Mouse (Mus musculus): ENCODE data around the gene Zfp568. TPM values are rescaled to one million over a fixed set of nuclear protein-coding genes. Genes with fewer than 3 reads are reported as not detected.

Gene Zfp568
- total RNA-seq, 2 experiments from 2014 or later: 3.1 to 3.6 TPM

DNA sequence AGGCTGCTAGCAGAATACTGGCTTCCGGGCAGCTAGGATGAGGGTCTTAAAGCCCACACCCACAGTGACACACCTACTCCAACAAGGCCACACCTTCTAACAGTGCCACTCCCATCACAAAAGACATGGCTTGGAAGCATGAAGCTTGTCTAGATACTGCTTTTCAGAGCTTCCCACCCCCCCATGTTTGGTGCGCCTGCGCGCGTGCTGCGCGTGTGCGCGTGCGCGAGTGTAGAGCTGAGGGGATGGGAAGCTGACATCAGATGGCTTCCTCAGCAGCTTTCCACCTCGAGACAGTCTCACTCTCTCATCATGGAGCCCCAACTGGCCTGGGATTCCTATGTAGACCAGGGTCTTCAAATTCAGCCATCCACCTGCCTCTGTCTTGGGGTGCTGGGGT is 50.6 kb downstream of the Zfp568 start:
- Histone ChIP-seq H3K27ac (no peak overlapping the region), H3K4me3 (no peak overlapping the region)
- TF ChIP-seq CTCF (conservative IDR thresholded peaks at IDR 0.05): no peak
- no peak for DNase-seq (ENCODE audit: low spot score in 2 of 2)

DNA sequence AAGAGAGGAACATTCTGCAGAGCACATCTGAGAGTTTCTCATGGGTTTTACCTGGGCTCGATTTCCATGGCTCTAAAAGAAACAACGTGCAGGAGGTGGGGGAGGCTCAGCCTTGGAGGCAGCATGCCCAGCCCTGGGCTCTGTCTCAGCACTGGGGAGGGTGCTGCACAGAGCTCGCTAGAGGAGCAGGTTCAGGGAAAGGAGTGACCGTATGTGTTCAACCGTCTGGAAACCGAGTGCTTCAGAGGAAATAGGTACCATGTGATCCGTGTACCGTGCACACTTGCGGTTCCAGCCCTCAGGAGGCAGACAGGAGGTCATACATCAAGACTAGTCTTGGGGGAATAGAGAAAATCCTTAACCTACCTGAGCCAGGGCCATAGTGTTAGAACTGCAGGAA is 60.6 kb downstream of the Zfp568 start:
- no peak for DNase-seq (ENCODE audit: low spot score in 2 of 2)
- H3K4me3 ChIP-seq: no peak overlapping the region
- TF ChIP-seq CTCF (conservative IDR thresholded peaks at IDR 0.05): no peak
- no peak overlapping the region for H3K27ac ChIP-seq

GRCm38 (mm10) chr7:30048126-30048525 is 64.4 kb downstream of the Zfp568 start:
- Histone ChIP-seq H3K4me3 (no peak overlapping the region), H3K27ac (no peak overlapping the region)
- TF ChIP-seq CTCF (conservative IDR thresholded peaks at IDR 0.05): no peak
- DNase-seq (ENCODE audit: low spot score in 2 of 2): peak; percentile 27 to 55

DNA sequence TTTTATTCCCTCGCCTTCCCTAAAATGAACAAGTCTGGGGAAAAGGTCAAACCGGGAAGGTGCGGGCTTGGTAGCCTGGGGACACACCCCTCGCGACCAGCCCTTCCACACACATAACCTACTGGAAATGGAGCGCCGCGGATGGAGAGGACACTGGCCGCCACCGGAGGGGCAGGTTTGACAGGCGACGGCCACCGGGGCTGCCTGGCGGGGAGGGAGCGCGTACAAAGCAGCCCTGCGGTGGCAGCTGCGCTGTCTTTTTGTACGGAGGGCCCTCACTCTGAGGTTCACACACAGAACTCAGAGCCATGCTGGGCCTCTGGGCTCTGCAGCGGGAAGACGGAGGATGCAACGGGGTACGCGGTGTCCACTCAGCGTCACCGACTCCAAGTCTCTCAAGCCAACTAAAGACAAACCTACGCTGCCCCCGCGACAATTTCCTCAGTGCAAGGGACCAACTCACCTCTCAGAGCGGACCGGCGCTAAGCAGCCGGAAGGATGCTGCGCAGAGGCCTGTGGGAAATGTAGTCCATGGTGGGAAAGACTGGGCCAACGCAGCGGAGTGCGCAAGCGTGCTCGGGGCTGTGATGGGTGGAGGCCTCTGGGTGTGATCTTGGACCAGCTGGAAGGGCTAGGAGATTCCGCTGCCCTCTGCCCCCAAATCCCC is 67.3 kb downstream of the Zfp568 start, which contains the start of gene Zfp14:
Gene Zfp14, minus strand, starts transcription at position 499 of the 667 bp plus-strand sequence.
- peak; percentile 92 to 93 for DNase-seq (ENCODE audit: low spot score in 2 of 2)
- H3K4me3 ChIP-seq: peak within 1 kb of the TSS; percentile 97
- TF ChIP-seq CTCF (conservative IDR thresholded peaks at IDR 0.05): no peak

GRCm38 (mm10) chr7:30053591-30053990 is 69.8 kb downstream of the Zfp568 start:
- Histone ChIP-seq H3K27ac (no peak overlapping the region), H3K4me3 (no peak overlapping the region)
- DNase-seq (ENCODE audit: low spot score in 2 of 2): no peak
- TF ChIP-seq CTCF (conservative IDR thresholded peaks at IDR 0.05): no peak

More for the DNA sequence above, 67.3 kb downstream of the Zfp568 start, which contains the start of gene Zfp14:
- peak within 1 kb of the TSS; percentile 87 for H3K27ac ChIP-seq

DNA sequence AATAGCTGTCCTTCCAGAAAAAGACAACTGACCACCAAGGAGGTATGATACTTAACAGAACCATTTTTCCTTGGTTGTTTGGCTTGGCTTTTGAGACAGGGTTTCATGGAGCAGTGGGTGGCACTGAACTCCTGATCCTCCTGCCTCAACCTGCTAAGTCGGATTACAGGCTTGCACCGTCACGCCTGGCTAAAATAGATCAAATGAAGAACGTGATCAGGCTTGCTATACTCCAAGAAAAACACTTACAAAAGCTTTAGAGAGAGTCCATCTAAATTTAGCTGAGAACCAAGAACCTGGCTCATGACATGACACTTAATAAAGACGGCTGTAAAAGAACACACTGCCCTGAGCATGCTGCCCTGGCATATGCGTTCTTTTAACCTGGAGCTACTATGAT is 76.6 kb downstream of the Zfp568 start:
- H3K4me3 ChIP-seq: no peak overlapping the region
- TF ChIP-seq CTCF (conservative IDR thresholded peaks at IDR 0.05): no peak
- DNase-seq (ENCODE audit: low spot score in 2 of 2): no peak
- H3K27ac ChIP-seq: no peak overlapping the region

- no peak overlapping the region for H3K27ac ChIP-seq
- TF ChIP-seq CTCF (conservative IDR thresholded peaks at IDR 0.05): peak; percentile 66
- no peak for DNase-seq (ENCODE audit: low spot score in 2 of 2)
These were observed 78.7 kb downstream of the Zfp568 start for GRCm38 (mm10) chr7:30062478-30062877.

DNA sequence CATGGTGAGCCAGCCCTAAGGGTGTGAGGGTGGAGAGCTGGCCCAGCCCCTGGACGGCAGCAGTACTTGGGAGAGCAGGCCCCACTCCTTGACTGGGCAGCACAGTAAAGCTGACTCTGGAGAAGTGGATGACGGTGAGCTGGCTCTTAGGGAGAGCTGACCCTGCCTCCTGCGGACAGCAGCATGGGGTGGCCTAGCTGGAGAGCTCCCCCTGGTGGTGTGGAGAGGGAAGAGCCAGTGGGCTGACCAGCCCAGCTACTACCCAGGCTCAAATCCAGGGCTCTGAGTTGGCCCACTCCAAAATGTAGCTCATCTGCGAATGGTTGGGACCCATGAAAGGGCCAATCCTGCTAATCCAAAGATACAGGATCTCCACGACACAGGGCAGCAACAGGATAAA is 80.9 kb downstream of the Zfp568 start:
- H3K4me3 ChIP-seq: no peak overlapping the region
- DNase-seq (ENCODE audit: low spot score in 2 of 2): no peak
- peak; percentile 69 for TF ChIP-seq CTCF (conservative IDR thresholded peaks at IDR 0.05)
- H3K27ac ChIP-seq: no peak overlapping the region

More at GRCm38 (mm10) chr7:30062478-30062877, 78.7 kb downstream of the Zfp568 start:
- no peak overlapping the region for H3K4me3 ChIP-seq

DNA sequence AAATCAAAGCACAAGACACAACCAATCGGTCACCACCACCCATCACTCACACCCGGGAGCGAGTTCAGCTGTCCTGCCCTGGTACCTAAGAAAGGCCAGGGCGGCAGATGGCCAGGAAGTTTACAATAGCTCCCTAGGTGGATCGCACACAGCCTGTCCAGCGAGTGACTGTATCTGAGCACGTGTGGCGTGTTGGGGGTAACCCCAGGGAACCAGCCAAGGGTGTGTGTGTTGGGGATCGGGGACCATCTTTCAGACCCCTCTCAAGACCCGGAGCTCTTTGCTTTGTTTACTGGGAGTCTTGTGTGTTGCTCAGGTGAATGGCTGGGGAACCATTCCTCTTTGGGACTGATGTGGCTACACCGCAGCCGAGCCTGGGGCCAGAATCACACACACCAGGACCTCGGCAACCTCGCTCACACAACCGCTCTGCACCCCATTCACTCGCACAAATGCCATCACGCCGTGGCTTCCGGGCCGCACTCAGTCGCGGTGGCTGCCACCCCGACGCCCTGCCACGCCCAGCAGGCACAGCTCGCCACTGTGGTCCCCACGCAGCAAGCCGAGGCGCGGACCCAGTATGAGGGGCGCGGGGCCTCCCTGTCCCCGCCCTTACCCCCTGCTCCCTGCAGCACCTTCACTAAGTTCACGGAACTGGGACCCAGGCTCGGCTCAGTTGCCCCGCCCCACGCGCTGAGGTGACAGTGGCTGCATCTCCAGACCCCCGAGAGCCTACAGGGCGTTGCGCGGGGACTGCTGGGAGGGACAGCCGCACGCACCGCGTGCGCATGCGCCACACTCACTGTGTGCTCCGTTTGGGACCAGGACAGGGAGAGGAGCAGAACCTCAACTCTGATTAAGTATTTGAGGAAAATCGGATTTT is 88.6 kb downstream of the Zfp568 start, which contains the start of gene Zfp82:
Gene Zfp82, minus strand, starts transcription at position 755 of the 883 bp plus-strand sequence.
- Histone ChIP-seq H3K4me3 (peak within 1 kb of the TSS; percentile 90), H3K27ac (peak within 1 kb of the TSS; percentile 89)
- peak; percentile 78 to 82 for DNase-seq (ENCODE audit: low spot score in 2 of 2)
- TF ChIP-seq CTCF (conservative IDR thresholded peaks at IDR 0.05): no peak

Other genes with a start within 250 kb of the Zfp568 start
- 10 to 100 TPM; 17.6 to 20.1 TPM for gene Zfp84, start 215.4 kb upstream of the Zfp568 start, total RNA-seq (2021)
- gene Zfp30, start 200.0 kb upstream of the Zfp568 start, total RNA-seq (2021): 10 to 100 TPM in 1 of 2 experiments, 1 to 10 TPM in 1; 9.5 to 10.1 TPM
- gene Zfp790, start 167.8 kb upstream of the Zfp568 start, total RNA-seq (2021): 10 to 100 TPM; 19.1 to 21.5 TPM
- 10 to 100 TPM; 17.4 to 17.8 TPM for gene Zfp940, start 130.3 kb upstream of the Zfp568 start, total RNA-seq (2021)
- gene Zfp420, start 124.0 kb upstream of the Zfp568 start, total RNA-seq (2021): 10 to 100 TPM; 13.4 to 18.7 TPM
- gene Zfp27, start 77.4 kb upstream of the Zfp568 start, total RNA-seq (2021): 10 to 100 TPM; 20.5 to 22.2 TPM
- 1 to 10 TPM; 8.4 to 9.1 TPM for gene Zfp383, start 75.7 kb upstream of the Zfp568 start, total RNA-seq (2021)
- 10 to 100 TPM; 17.0 to 17.5 TPM for gene Zfp74, start 29.9 kb upstream of the Zfp568 start, total RNA-seq (2021)
- gene Zfp14, start 67.4 kb downstream of the Zfp568 start, total RNA-seq (2021): 1 to 10 TPM; 9.7 to 9.8 TPM
- gene Zfp82, start 88.9 kb downstream of the Zfp568 start, total RNA-seq (2021): 1 to 10 TPM; 4.9 to 5.4 TPM
- gene Gm26920, start 106.5 kb downstream of the Zfp568 start, total RNA-seq (2021): not detected
- gene Zfp566, start 106.6 kb downstream of the Zfp568 start, total RNA-seq (2021): 1 to 10 TPM; 4.3 to 8.2 TPM
- gene Zfp260, start 110.8 kb downstream of the Zfp568 start, total RNA-seq (2021): 10 to 100 TPM; 73.1 to 75.5 TPM
- gene Zfp382, start 138.0 kb downstream of the Zfp568 start, total RNA-seq (2021): 10 to 100 TPM; 30.1 to 37.5 TPM
- 10 to 100 TPM; 48.9 to 52.0 TPM for gene Zfp146, start 185.8 kb downstream of the Zfp568 start, total RNA-seq (2021)
- 1 to 10 TPM; 3.5 to 5.9 TPM for gene Cox7a1, start 200.2 kb downstream of the Zfp568 start, total RNA-seq (2021)
- gene Capns1, start 214.9 kb downstream of the Zfp568 start, total RNA-seq (2021): 100 to 1,000 TPM; 213 to 224 TPM
- 10 to 100 TPM; 59.6 to 59.8 TPM for gene Polr2i, start 248.0 kb downstream of the Zfp568 start, total RNA-seq (2021)
- 100 to 1,000 TPM; 113 to 116 TPM for gene Tbcb, start 248.3 kb downstream of the Zfp568 start, total RNA-seq (2021)

Measured in layer of hippocampus, adult 2 months (tissue).